Mouse (Mus musculus): ENCODE data around the gene Casc4. TPM values are rescaled to one million over a fixed set of nuclear protein-coding genes. Genes with fewer than 3 reads are reported as not detected.
"Not testable (repeated sequence)": the region's sequence is repeated elsewhere in the genome, so short reads cannot be mapped to it uniquely, and the experiment has no call there.

Casc4 gene
- total RNA-seq, 2 experiments from 2014 or later: 97.9 to 115 TPM

DNA sequence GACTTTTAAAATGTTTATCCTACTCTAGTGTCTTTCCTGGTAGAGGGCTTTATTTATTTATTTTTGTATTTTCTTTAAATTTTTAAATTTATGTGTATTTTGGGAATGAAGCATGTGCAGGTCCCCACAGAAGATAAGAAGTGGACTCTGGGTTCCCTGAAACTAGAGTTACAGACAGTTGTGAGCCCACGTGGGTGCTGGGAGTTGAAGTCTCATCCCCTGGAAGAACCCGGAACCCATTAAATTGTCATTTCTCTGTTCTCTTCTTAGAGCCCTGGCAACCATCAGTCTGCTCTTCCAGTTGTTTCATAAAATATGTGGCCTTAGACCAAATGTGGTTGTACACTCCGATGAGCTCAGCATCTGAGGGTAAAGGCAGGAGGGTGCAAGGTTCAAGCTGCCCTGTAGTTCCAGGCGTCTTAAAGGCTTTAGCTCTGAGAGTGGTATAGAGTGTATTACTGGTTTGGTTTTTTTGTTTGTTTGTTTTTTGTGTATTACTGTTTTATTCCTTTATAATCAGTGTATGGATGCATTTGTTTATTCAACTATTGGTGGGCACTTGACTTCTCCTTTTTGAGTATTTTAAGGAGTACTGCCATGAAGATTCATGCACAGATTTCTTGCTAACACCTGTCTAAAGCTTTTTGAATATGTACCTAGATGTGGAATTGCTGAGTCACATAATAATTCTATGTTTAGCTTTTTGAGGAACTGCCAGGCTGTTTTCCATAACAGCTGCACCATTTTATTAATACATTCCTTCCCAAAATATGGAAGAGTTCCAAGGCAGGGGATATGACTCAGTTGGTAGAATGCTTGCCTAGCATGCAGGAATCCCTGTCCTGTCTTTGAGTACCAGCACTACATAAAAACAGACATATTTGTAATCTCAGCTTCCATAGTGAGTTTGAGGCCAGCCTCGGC, 49.5 kb downstream of the Casc4 start:
- no peak for DNase-seq

DNA sequence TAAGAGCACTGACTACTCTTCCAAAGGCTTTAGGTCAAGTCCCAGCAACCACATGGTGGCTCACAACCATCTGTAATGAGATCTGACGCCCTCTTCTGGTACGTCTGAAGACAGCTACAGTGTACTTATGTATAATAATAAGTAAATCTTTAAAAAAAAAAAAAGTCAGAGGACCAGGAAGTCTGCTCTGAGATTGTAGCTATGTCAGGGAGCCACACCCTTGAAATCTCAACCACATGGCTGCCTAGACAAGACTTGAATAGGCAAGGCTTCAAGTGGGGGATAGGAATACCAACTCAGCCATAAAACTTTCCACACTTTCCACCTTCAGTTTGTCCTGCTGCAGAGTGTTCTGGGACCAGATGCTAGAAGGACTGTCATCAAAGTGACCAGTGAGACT, 70.9 kb downstream of the Casc4 start:
- DNase-seq: not testable (repeated sequence)

DNA sequence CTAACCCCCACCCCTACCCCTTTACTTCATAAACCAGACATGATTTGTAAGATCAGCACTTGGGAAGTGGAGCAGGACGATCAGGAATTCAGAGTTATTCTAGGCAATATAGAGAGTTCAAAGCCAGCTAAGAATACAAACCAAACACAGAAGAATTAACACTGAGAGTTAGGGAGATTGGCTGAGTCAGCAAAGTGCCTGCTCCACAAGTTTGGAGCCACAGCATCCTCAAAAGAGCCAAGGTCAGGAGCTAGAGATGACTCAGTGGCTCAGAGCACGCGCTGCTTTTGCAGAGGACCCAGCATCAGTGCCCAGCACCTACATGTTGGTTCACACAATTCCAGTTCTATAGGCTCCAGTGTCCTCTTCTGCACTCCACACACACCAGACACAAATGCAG, 76.6 kb downstream of the Casc4 start:
- DNase-seq: no peak

DNA sequence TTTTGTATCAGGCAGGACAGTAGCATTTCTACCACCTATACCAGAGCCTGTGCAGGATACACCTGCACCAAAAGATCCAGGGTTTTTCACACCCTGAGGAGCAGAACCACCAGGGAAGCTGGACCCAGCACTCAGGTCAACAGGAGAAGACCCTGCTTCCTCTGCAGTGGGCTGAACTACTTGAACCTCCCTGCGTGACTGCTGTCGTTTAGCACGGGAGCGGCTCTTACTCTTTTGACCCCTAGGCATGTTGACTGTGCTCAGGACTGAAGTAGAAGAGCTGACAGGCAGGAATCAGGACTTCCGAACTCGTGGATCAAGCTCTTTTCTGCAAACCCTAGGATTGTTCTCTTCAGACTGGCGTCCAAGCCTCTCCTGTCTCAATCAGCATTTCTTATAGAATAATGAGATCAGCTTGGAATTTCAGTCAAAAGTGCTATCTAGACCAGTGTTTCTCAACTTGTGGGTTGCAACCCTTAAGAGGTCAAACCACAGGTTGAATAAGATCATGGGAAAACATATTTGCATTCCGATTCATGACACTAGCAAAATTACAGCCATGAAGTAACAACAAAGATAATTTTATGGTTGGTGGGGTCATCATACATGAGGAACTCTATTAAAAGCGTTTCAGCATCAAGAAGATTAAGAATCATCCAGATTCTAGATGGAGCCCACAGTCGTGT, 88.3 kb downstream of the Casc4 start:
- DNase-seq: no peak

DNA sequence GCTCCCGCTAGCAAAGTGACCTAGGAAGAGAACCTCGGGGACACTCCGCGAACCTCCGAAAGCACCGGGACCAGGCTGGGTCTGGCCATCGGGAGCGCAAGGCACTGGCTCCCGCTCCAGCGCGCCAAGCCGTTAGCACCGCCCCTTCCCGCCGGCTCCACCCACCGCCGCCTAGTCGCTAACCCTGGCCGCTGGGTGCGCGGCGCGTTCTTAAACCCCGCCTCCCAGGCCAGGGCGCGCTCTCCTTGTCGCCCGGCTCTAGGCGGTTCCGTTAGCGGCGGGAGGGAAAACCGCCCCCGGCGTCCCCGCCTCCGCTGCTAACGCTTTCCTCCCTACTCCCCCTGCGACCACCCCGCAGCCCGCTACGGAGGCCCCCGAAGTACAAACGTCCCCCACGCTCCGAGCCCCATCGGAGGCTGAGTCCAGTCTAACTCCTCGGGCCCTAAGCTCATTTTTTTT, 89.0 kb downstream of the Casc4 start, which contains the start of the genes Ctdspl2 and Mageb3:
Ctdspl2 (plus strand) TSS at position 237 of the 459 bp plus-strand sequence.
Mageb3 (minus strand) TSS at position 328 of the 459 bp plus-strand sequence.
- peak; percentile 93 to 94 for DNase-seq

DNA sequence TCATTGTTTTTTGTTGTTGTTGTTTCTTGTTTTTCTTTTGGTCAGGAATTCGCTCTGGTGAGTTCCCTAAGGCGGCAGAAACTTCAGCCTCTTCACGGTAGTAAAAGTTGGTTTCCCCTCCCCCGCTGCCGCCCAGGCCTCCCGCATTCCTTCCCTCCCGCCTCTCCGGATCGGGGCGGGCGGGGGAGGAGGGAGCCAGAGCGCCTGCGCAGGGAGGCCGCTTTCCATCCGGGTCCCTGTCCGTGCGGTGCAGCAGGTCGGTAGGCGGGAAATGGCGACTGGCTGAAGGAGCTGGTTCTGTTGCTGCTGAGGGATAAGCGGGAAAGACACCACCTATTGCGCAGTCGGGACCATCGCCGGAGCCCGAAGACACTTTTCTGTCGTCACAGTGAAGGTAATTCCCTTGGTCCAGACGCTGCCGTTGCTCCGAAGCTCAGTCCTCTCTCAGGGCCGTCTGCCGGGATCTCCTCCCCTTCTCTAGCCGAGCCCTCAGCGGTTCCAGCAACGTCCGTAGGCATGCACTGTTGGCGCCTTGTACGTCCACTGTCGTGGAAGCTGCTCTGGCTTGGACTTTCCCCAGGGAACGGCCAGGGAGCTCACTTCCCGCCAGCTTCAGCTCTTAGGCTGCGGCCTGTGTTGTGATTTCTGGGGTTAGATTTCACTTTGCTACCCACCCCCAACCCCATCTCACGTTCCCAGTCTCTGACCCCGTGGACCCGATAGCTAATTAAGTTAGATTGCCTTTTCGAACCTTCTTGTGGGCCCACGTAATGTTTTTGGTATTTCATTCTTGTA, 89.7 kb downstream of the Casc4 start:
- peak; percentile 95 to 97 for DNase-seq

DNA sequence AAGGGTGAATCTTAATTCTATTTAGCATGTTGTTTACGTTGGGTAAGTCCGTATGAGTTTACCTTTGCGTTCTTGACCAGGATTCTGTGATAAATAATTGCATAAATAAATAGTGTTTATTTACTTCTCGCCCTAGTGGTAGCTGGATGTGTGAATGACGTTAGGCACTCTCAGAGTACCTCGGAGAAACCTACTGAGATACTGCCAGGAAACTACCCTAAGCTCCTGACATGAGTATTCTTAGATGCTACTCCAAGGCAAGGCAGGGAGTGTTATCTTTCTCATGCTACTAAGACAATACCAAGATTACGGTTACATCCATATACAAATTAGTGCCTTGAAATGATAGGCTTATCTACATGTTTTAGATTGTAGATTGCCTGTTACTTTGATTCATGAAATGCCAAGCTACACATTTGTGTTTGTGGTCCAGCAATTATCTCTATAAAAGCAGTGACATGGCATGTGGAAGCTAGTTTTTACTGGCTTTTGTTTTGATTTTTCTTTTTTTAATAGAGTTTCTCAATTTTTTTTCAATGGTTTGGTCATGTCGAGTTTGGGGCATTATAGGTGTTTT, 90.5 kb downstream of the Casc4 start:
- DNase-seq: no peak

Other genes starting within 250 kb of the Casc4 start
- 10 to 100 TPM; 34.8 to 39.0 TPM for gene Frmd5, start 59.9 kb upstream of the Casc4 start, total RNA-seq (2021)
- 10 to 100 TPM; 38.9 to 39.4 TPM for gene Ctdspl2, start 89.0 kb downstream of the Casc4 start, total RNA-seq (2021)
- under 1 TPM; 0.22 to 0.30 TPM for gene Mageb3, start 89.1 kb downstream of the Casc4 start, total RNA-seq (2021)
- gene Eif3j1, start 161.6 kb downstream of the Casc4 start, total RNA-seq (2021): 10 to 100 TPM; 18.4 TPM